Mouse (Mus musculus) macrophage (primary cell): ENCODE results near the gene Col4a1. TPM values are rescaled to one million over a fixed set of nuclear protein-coding genes. Genes with fewer than 3 reads are reported as not detected.

Experiments used
- H3K27ac ChIP-seq: fragments of 350-480 bp; formaldehyde crosslinking; 2 replicates; pipeline ENCODE4 v1.9.0; 2021
- H3K36me3 ChIP-seq: fragments of 350-480 bp; formaldehyde crosslinking; 2 replicates; pipeline ENCODE4 v1.9.0; 2021; ENCODE audit errors: inconsistent target
- H3K4me3 ChIP-seq: fragments of 350-480 bp; formaldehyde crosslinking; 2 replicates; pipeline ENCODE4 v1.9.0; 2021; ENCODE audit errors: inconsistent target
- H3K79me2 ChIP-seq: fragments of 350-480 bp; formaldehyde crosslinking; 2 replicates; pipeline ENCODE4 v1.9.0; 2021; ENCODE audit errors: inconsistent target
- WGBS: methylation state at CpG from one replicate; pipeline ENCODE4 v1.1.7; 2026; ENCODE audit warnings: inconsistent platforms; ENCODE audit not compliant: missing documents; 5-methylcytosine and 5-hydroxymethylcytosine counted together
- polyA plus RNA-seq: library from polyadenylated mRNA; stranded (reverse); fragments of 250-400 nt; gene quantifications from 3 replicates; pipeline ENCODE4 v1.2.4, GENCODE M21; 2018; ENCODE audit warnings: inconsistent platforms

Gene Col4a1
- polyA plus RNA-seq, 1 experiment from 2014 or later: 0.39 TPM

GRCm38 (mm10) chr8:11340310-11341110 is 27.9 kb upstream of the Col4a1 start:
- 22% methylated on average over 12 of the region's 12 CpGs for WGBS
- Histone ChIP-seq H3K36me3 (no peaks in the 10 kb centered on the region), H3K4me3 (no peak overlapping the region), H3K79me2 (no peaks in the 10 kb centered on the region), H3K27ac (peak overlapping the region; percentile 34; the same call in 1 of the 2 replicates)

GRCm38 (mm10) chr8:11338507-11338906 is 25.9 kb upstream of the Col4a1 start:
- 96% methylated on average over 9 of the region's 9 CpGs for WGBS
- Histone ChIP-seq H3K36me3 (no peaks in the 10 kb centered on the region), H3K4me3 (no peak overlapping the region), H3K27ac (no peak overlapping the region), H3K79me2 (no peaks in the 10 kb centered on the region)

GRCm38 (mm10) chr8:11337642-11338041 is 25.0 kb upstream of the Col4a1 start:
- Histone ChIP-seq H3K36me3 (no peaks in the 10 kb centered on the region), H3K79me2 (no peaks in the 10 kb centered on the region), H3K27ac (no peak overlapping the region), H3K4me3 (no peak overlapping the region)
- WGBS: 82% methylated on average over 10 of the region's 10 CpGs

GRCm38 (mm10) chr8:11336346-11336745 is 23.7 kb upstream of the Col4a1 start:
- no peaks in the 10 kb centered on the region for H3K79me2 ChIP-seq
- WGBS: 89% methylated on average over 5 of the region's 5 CpGs
- no peaks in the 10 kb centered on the region for H3K36me3 ChIP-seq
- no peak overlapping the region for H3K27ac ChIP-seq
- H3K4me3 ChIP-seq: no peak overlapping the region

- no peaks in the 10 kb centered on the region for H3K36me3 ChIP-seq
- H3K27ac ChIP-seq: no peak overlapping the region
- H3K79me2 ChIP-seq: no peaks in the 10 kb centered on the region
- WGBS: 63% methylated on average over 4 of the region's 4 CpGs
- no peak overlapping the region for H3K4me3 ChIP-seq
Measured at GRCm38 (mm10) chr8:11335238-11335637, 22.6 kb upstream of the Col4a1 start.

- Histone ChIP-seq H3K79me2 (no peaks in the 10 kb centered on the region), H3K36me3 (no peaks in the 10 kb centered on the region), H3K27ac (no peak overlapping the region), H3K4me3 (no peak overlapping the region)
- 77% methylated on average over 3 of the region's 3 CpGs for WGBS
Measured at GRCm38 (mm10) chr8:11334493-11334892, 21.9 kb upstream of the Col4a1 start.

- no peak overlapping the region for H3K27ac ChIP-seq
- H3K4me3 ChIP-seq: no peak overlapping the region
- H3K79me2 ChIP-seq: no peaks in the 10 kb centered on the region
- H3K36me3 ChIP-seq: no peaks in the 10 kb centered on the region
- 92% methylated on average over 6 of the region's 6 CpGs for WGBS
Measured at GRCm38 (mm10) chr8:11333746-11334145, 21.1 kb upstream of the Col4a1 start.

- 55% methylated on average over 4 of the region's 4 CpGs for whole genome bisulfite sequencing
- no peaks in the 10 kb centered on the region for H3K79me2 ChIP-seq
- no peaks in the 10 kb centered on the region for H3K36me3 ChIP-seq
- H3K4me3 ChIP-seq: no peak overlapping the region
- no peak overlapping the region for H3K27ac ChIP-seq
Measured at GRCm38 (mm10) chr8:11331561-11331960, 18.9 kb upstream of the Col4a1 start.

- H3K79me2 ChIP-seq: no peaks in the 10 kb centered on the region
- H3K4me3 ChIP-seq: no peak overlapping the region
- WGBS: 92% methylated on average over 5 of the region's 5 CpGs
- no peak overlapping the region for H3K27ac ChIP-seq
- no peaks in the 10 kb centered on the region for H3K36me3 ChIP-seq
Measured at GRCm38 (mm10) chr8:11327722-11328417, 15.2 kb upstream of the Col4a1 start.

- Histone ChIP-seq H3K79me2 (no peaks in the 10 kb centered on the region), H3K27ac (no peak overlapping the region), H3K4me3 (no peak overlapping the region), H3K36me3 (no peaks in the 10 kb centered on the region)
- WGBS: 85% methylated on average over 4 of the region's 4 CpGs
Measured at GRCm38 (mm10) chr8:11327298-11327697, 14.7 kb upstream of the Col4a1 start.

GRCm38 (mm10) chr8:11324801-11325395 is 12.3 kb upstream of the Col4a1 start:
- Histone ChIP-seq H3K79me2 (no peaks in the 10 kb centered on the region), H3K4me3 (no peak overlapping the region), H3K36me3 (no peaks in the 10 kb centered on the region), H3K27ac (no peak overlapping the region)
- 94% methylated on average over 6 of the region's 6 CpGs for WGBS

GRCm38 (mm10) chr8:11323681-11324080 is 11.1 kb upstream of the Col4a1 start:
- WGBS: 50% methylated on average over 1 of the region's 1 CpGs
- Histone ChIP-seq H3K4me3 (no peak overlapping the region), H3K27ac (peak overlapping the region; percentile 30), H3K79me2 (no peaks in the 10 kb centered on the region), H3K36me3 (no peaks in the 10 kb centered on the region)

- WGBS: 3% methylated on average over 5 of the region's 5 CpGs
- H3K4me3 ChIP-seq: no peak overlapping the region
Measured at GRCm38 (mm10) chr8:11322724-11323585, 10.3 kb upstream of the Col4a1 start.

GRCm38 (mm10) chr8:11321841-11322240 is 9.2 kb upstream of the Col4a1 start:
- H3K4me3 ChIP-seq: no peak overlapping the region
- 61% methylated on average over 7 of the region's 7 CpGs for WGBS
- H3K27ac ChIP-seq: no peak overlapping the region

More at GRCm38 (mm10) chr8:11322724-11323585, 10.3 kb upstream of the Col4a1 start:
- no peaks in the 10 kb centered on the region for H3K79me2 ChIP-seq
- H3K36me3 ChIP-seq: no peaks in the 10 kb centered on the region
- peak overlapping the region; percentile 30 for H3K27ac ChIP-seq

More at GRCm38 (mm10) chr8:11321841-11322240, 9.2 kb upstream of the Col4a1 start:
- Histone ChIP-seq H3K36me3 (no peaks in the 10 kb centered on the region), H3K79me2 (no peaks in the 10 kb centered on the region)
